Mouse (Mus musculus) spleen, adult 2 months (tissue): ENCODE measurements around the gene Toe1. TPM values are rescaled to one million over a fixed set of nuclear protein-coding genes. Genes with fewer than 3 reads are reported as not detected.

ENCODE experiments used
- DNase-seq, 2 experiments: peaks; one replicate each; pipeline versions ENCODE4 v3.0.0 to v3.0.0-alpha.2; 2012 to 2021; ENCODE audit warnings: low spot score in 2 of 2, low read depth in 1 of 2
- H3K27ac ChIP-seq: fragments of 200-500 bp; 2 replicates; pipeline ENCODE4 v1.5.1; 2012; ENCODE audit warnings: low read length, inconsistent platforms; ENCODE audit not compliant: insufficient read depth
- H3K27me3 ChIP-seq: fragments of 200-500 bp; 2 replicates; pipeline ENCODE4 v1.6.1; 2012; ENCODE audit warnings: mild to moderate bottlenecking, moderate library complexity, low read length, inconsistent platforms; ENCODE audit not compliant: control insufficient read depth, insufficient read depth
- H3K36me3 ChIP-seq: fragments of 200-500 bp; 2 replicates; pipeline ENCODE4 v1.6.1; 2012; ENCODE audit warnings: mild to moderate bottlenecking, low read length, inconsistent platforms; ENCODE audit not compliant: control insufficient read depth, insufficient read depth
- H3K4me1 ChIP-seq: fragments of 200-500 bp; 2 replicates; pipeline ENCODE4 v1.6.1; 2011; ENCODE audit warnings: inconsistent platforms; ENCODE audit not compliant: control insufficient read depth, insufficient read depth, insufficient read length
- H3K4me3 ChIP-seq: fragments of 200-500 bp; 2 replicates; pipeline ENCODE4 v1.5.1; 2011; ENCODE audit warnings: mild to moderate bottlenecking, inconsistent platforms; ENCODE audit not compliant: insufficient read depth, insufficient read length; ENCODE audit errors: extremely low read depth
- CTCF ChIP-seq: fragments of 200-500 bp; IDR thresholded peaks from 2 replicates; pipeline ENCODE4 v1.5.1; 2011; ENCODE audit warnings: mild to moderate bottlenecking, inconsistent platforms; ENCODE audit not compliant: insufficient read depth, insufficient read length, insufficient replicate concordance; ENCODE audit errors: extremely low read depth
- POLR2A ChIP-seq: fragments of 200-500 bp; IDR thresholded peaks from 2 replicates; pipeline ENCODE4 v1.6.1; 2011; ENCODE audit warnings: low read depth, low read length, inconsistent platforms
- WGBS: fragments of 180-500 bp; shearing (Covaris S2); methylation state at CpG from one replicate; pipeline ENCODE4 v1.1.7; 2018; 5-methylcytosine and 5-hydroxymethylcytosine counted together
- polyA plus RNA-seq: library from polyadenylated mRNA; depleted of rRNA; stranded (reverse); fragments of >200 nt; gene quantifications from 2 replicates; pipeline ENCODE4 v1.2.3, GENCODE M21; 2012

Toe1 gene
- polyA plus RNA-seq, 1 experiment = 18.7 TPM

DNA sequence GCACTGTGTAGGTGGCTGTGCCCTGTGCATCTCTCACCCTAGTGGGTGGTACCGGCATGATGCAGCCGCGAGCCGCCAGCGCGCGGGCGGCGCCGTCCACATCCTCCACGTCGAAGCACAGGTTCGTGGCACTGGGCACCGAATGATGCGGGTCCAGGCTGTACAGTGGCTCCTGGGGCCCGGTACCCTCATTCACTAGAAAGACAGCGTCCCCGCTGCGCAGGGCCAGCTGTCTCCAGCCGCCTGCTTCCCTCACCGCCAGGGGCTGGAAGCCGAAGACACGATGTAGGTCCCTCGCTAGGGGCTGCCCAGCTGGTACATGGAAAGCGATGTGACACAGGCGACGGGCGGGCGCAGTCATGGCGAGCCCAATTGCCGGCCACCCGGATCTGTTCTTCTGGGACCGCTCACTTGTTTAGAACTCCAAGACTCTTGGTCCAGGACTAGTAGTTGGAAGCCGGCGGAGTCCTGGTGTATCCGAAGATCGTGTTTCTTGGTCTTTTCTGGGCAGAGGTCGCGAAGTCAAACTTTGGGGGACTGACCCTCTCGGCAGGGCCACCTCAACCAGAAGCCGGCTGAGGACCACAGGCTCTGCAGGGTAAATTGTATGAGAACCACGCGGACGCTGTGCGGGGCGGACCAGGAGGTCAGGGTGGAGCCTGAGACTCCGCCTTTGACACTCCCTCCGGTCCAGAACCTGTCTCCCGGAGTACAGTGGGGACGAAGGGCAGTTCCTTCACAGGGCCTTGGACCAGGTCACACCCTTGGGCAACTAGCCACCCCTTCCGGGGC, 13.7 kb upstream of the Toe1 start:
- H3K4me3 ChIP-seq = peak overlapping the region; percentile 69
- peaks cover 13% of the 10 kb centered on the region; the same call in 1 of the 2 replicates for H3K4me1 ChIP-seq
- peaks cover 8% of the 10 kb centered on the region; the same call in 1 of the 2 replicates for H3K27me3 ChIP-seq
- TF ChIP-seq POLR2A (no peak), CTCF (no peak; the same call in 1 of the 2 replicates)
- no peaks in the 10 kb centered on the region; the same call in 1 of the 2 replicates for H3K36me3 ChIP-seq
- 1% methylated on average over 51 of the region's 51 CpGs for WGBS
- no peak overlapping the region for H3K27ac ChIP-seq
- peak in 1 of 2 experiments; percentile 30 for DNase-seq

DNA sequence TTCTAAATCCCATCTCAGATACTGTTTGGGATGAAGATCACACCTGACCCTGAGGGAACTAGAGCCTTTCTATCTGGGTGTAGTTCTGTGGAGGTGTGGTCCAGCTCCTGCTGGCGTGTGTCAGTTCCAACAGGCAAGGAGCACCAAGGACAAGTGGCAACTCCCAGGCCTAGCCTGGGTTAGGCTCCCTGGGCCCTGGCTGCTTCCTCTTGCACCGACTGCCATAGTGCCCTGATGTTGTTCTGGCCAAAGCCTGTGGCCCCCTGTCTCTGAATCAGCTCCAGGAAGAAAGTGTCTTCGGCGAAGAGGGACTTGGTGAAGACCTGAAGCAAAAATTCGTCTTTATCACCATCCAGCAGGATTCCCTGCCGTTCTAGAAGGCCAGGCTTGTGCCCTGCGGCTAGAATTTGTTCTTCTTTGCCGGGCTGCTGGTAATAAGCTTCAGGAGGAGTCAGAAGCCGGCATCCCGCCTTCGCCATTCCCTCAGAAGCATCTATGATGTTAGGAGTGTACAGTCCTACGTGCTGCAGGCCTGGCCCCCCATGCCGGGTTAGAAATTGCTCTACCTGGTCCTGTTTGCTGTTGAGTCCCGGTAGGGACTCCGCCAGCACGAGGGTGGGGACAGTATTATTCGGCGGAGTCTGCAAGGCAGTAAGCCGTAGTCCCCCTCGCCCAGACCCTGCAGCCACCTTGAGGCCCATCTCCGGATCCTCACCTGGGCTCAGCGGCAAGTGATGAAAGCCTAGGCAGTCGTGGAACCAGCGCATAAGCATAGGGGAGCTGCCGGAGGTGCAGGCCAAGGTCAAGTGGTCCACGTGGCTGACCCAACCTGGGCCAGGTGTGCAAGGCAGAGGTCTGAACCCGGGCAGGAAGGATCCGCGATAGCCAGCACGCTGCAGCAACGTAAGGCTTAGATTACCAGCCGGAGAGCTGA, 12.8 kb upstream of the Toe1 start:
- TF ChIP-seq CTCF (no peak), POLR2A (no peak)
- Histone ChIP-seq H3K27me3 (peaks cover 8% of the 10 kb centered on the region; the same call in 1 of the 2 replicates), H3K4me1 (peaks cover 13% of the 10 kb centered on the region; the same call in 1 of the 2 replicates), H3K36me3 (no peaks in the 10 kb centered on the region; the same call in 1 of the 2 replicates), H3K4me3 (peak overlapping the region; percentile 69; the same call in 1 of the 2 replicates), H3K27ac (no peak overlapping the region)
- 52% methylated on average over 32 of the region's 32 CpGs for WGBS
- no peak for DNase-seq

DNA sequence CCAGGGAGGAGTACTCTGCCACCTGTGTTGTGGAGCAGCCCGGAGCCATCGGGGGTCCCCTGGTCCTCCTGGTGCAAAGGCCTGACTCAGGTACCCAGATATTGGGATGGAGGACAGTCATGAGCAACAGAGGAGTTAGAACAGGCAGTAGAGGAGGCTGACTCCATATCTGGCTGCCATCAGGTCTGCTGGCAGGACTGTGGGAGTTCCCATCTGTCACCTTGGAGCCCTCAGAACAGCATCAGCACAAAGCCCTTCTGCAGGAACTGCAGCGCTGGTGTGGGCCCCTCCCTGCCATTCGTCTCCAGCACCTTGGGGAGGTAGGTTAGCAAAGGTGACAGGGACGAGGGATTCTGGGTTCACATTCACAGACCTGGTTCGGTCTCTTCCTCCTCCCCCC, 10.0 kb upstream of the Toe1 start:
- whole genome bisulfite sequencing = 88% methylated on average over 6 of the region's 6 CpGs
- peaks cover 8% of the 10 kb centered on the region; the same call in 1 of the 2 replicates for H3K27me3 ChIP-seq
- no peak overlapping the region for H3K27ac ChIP-seq
- peaks cover 7% of the 10 kb centered on the region; the same call in 1 of the 2 replicates for H3K4me1 ChIP-seq
- no peak for DNase-seq
- TF ChIP-seq CTCF = no peak
- TF ChIP-seq POLR2A = no peak
- H3K4me3 ChIP-seq = no peak overlapping the region
- H3K36me3 ChIP-seq = no peaks in the 10 kb centered on the region; the same call in 1 of the 2 replicates

DNA sequence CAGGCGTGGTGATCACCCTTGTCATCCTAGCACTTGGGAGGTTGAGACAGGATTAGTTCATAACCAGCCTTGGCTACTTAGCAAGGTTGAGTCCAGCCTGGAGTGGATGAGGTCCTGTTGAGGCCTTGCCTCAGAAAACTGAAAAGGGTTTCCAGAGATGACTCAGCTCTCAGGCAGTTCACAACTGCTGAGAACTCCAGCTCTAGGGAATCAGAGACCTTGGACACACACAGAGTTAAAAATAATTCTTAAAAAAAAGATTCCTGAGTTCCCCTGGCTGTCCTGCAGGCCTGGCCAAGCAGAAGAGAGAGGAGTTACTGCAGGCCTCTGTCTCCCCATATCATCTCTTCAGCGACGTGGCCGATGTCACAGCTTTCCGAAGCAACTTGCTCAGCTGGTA, 7.8 kb upstream of the Toe1 start:
- H3K36me3 ChIP-seq = no peaks in the 10 kb centered on the region; the same call in 1 of the 2 replicates
- no peaks in the 10 kb centered on the region for H3K27me3 ChIP-seq
- no peak overlapping the region for H3K4me3 ChIP-seq
- TF ChIP-seq POLR2A = no peak
- no peak for DNase-seq
- 93% methylated on average over 5 of the region's 5 CpGs for WGBS
- no peak overlapping the region for H3K27ac ChIP-seq
- no peaks in the 10 kb centered on the region for H3K4me1 ChIP-seq

DNA sequence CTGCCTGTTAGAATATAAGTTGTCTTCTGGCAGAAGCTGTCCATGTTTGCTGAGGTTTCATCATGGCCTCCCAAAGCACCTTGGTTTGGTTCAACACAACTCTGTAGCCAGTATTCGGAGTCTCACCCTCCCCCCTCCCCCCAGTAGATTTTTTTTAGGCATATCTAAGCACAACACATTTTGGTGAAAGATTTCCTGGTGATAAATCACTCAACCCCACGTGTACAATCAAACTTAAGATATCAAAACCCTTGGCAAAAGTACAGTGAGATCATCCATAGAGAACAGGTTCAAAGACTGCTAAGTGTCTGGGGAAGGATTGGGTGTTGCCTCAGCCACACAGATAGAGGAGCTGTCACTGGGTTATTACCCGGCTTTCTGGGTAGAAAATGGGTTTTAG, 3.6 kb upstream of the Toe1 start:
- H3K27ac ChIP-seq = no peak overlapping the region

DNA sequence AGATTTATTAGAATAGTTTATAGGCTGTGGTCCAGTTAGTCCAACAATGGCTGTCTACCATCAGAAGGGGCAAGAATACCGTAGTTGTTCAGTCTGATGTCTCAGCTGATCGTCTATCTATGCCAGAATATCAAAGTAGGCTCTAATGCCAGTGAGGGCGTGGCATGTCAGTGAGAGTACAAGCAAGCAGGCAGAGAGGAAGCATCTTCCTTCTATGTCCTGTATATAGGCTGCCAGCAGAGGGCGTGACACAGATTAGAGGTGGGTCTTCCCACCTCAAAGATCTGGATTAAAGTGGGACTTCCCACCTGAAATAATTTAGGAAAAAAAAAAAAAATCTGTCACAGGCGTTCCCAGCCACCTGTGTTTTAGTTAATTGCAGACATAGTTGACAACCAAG, 7.5 kb downstream of the Toe1 start:
- Histone ChIP-seq H3K27ac (no peak overlapping the region), H3K4me1 (no peaks in the 10 kb centered on the region), H3K36me3 (peaks cover 16% of the 10 kb centered on the region), H3K4me3 (no peak overlapping the region), H3K27me3 (no peaks in the 10 kb centered on the region)
- no peak for DNase-seq
- 34% methylated on average over 5 of the region's 5 CpGs for WGBS
- no peak for TF ChIP-seq POLR2A
- TF ChIP-seq CTCF = no peak

More for the DNA sequence above, 3.6 kb upstream of the Toe1 start:
- H3K27me3 ChIP-seq = no peaks in the 10 kb centered on the region
- 58% methylated on average over 3 of the region's 3 CpGs for WGBS
- H3K4me1 ChIP-seq = peaks cover 4% of the 10 kb centered on the region; the same call in 1 of the 2 replicates
- TF ChIP-seq POLR2A (no peak), CTCF (no peak)
- H3K4me3 ChIP-seq = no peak overlapping the region
- no peaks in the 10 kb centered on the region for H3K36me3 ChIP-seq
- no peak for DNase-seq
